Mouse (Mus musculus) embryonic fibroblast, embryonic 13.5 days (primary cell): Measurements from ENCODE around the gene Xrcc3. TPM values are rescaled to one million over a fixed set of nuclear protein-coding genes. Genes with fewer than 3 reads are reported as not detected.

Source experiments
- H3K27ac ChIP-seq: 2 replicates; pipeline ENCODE4 v1.5.1; 2012; ENCODE audit warnings: low read length, control low read depth, inconsistent platforms; ENCODE audit not compliant: insufficient read depth
- H3K4me1 ChIP-seq: 2 replicates; pipeline ENCODE4 v1.6.1; 2011; ENCODE audit warnings: low read length; ENCODE audit not compliant: control insufficient read depth, insufficient read depth
- H3K4me3 ChIP-seq: 2 replicates; pipeline ENCODE4 v1.5.1; 2011; ENCODE audit warnings: mild to moderate bottlenecking, control low read depth, low read length; ENCODE audit not compliant: insufficient read depth
- CTCF ChIP-seq: IDR thresholded peaks from 2 replicates; pipeline ENCODE4 v1.5.1; 2011; ENCODE audit warnings: mild to moderate bottlenecking, control low read depth, low read length, moderate library complexity, borderline replicate concordance; ENCODE audit not compliant: insufficient read depth
- POLR2A ChIP-seq: IDR thresholded peaks from 2 replicates; pipeline ENCODE4 v1.6.1; 2011; ENCODE audit warnings: low read depth, mild to moderate bottlenecking, control low read depth, low read length, moderate library complexity
- polyA plus RNA-seq: library from polyadenylated mRNA; stranded (reverse); fragments of >200 nt; gene quantifications from 2 replicates; pipeline ENCODE4 v1.2.4, GENCODE M21; 2011; ENCODE audit warnings: low read depth; ENCODE audit not compliant: missing spikeins, insufficient read length

The Xrcc3 gene
- polyA plus RNA-seq, 1 experiment: 2.7 TPM

DNA sequence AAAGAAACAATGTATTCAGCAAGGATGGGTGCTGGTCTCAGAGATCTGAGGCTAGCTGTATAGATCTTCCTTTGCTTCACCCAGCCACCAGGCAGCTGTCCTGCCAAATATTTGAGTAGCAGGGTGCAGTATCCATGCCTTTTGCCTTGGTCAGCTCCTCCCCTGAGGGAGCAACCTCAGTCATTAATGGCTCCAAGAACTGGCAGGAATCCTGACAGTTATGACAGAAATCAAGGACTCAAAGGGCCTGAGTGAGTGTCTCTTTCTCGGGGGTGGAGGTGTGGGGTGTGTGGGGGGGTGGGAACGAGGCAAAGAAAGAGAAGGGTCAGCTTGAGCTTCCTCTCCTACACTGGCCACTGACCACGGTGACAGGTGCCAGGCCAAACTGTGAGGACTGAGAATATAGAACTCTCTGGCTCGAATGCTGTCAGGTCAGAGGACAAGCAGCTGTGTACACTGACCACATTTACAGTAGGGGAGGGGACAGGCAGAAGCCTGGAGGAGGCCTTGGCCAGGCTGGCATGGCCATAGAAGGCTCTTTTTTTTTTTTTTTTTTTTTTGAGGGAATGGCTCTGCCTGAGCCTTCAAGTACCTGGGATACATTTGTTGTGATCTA, 57.5 kb downstream of the Xrcc3 start:
- H3K4me1 ChIP-seq: 0 out of 2 replicates have a peak, but pooled peaks cover 7% of the 10 kb centered on the region
- H3K4me3 ChIP-seq: no peak overlapping the region
- H3K27ac ChIP-seq: no peak overlapping the region
- TF ChIP-seq CTCF: no peak

DNA sequence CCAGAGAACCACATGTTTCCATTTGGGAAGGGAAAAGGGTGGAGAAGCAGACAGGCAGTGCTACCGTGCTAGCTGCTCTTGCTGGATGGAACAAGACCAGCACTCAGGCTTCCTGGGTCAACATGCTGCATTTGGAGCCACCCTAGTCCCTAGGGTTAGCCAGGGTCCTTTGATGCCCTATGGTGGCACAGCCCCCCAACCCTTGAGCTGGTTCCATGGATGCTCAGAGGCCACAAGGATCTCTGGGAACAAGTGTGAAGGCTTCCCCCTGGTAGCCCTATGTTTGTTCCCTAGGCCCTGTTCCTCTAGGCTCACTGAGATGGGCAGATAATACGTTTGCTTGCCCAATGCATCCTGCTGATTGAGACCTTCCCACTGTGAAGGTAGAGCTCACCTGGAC, 58.4 kb downstream of the Xrcc3 start:
- TF ChIP-seq CTCF (no peak), POLR2A (no peak)
- no peak overlapping the region for H3K4me3 ChIP-seq
- H3K4me1 ChIP-seq: 0 out of 2 replicates have a peak, but pooled peaks cover 4% of the 10 kb centered on the region
- H3K27ac ChIP-seq: no peak overlapping the region

DNA sequence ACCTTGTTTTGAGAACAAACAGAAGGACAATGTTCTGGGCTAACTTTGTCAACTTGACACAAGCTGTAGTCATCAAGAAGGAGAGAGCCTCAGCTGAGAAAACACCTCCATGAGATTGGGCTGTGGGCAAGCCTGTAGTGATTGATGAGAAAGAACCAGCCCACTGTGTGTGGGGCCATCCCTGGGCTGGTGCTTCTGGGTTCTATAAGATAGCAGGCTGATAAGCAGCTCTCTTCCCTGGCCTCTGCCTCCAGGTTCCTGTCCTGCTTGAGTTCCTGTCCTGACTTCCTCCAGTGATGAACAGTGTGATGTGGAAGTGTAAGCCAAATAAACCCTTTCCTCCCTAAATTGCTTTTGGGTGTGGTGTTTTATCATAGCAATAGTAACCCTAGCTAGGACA, 59.0 kb downstream of the Xrcc3 start:
- no peak overlapping the region for H3K4me3 ChIP-seq
- TF ChIP-seq POLR2A (no peak), CTCF (no peak)

DNA sequence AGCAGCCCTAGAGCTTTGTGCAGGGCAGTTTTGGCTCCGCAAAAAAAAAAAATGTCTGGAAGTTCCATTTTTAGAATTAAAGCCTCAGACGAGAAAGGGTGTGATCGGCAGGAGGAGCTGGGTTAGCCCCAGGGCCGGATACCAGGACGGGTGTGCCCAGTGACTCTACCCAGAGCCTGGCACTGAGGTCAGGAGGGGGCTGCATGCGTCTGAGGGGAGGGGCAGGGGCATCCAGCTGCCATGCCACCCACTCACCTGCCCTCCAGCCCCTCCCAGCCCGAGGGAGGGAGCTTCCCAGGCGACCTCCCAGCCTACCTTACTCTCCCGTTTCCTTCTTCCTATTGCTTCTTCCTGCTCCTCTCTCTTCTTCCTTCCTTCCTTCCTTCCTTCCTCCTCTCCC, 60.3 kb downstream of the Xrcc3 start:
- Histone ChIP-seq H3K4me1 (0 out of 2 replicates have a peak, but pooled peaks cover 4% of the 10 kb centered on the region), H3K27ac (no peak overlapping the region), H3K4me3 (no peak overlapping the region)
- TF ChIP-seq CTCF (no peak), POLR2A (no peak)

More for the DNA sequence above, 59.0 kb downstream of the Xrcc3 start:
- no peak overlapping the region for H3K27ac ChIP-seq
- 0 out of 2 replicates have a peak, but pooled peaks cover 4% of the 10 kb centered on the region for H3K4me1 ChIP-seq

Other genes with a start within 250 kb of the Xrcc3 start
- gene Mark3, start 239.3 kb downstream of the Xrcc3 start, polyA plus RNA-seq: 89.5 and 89.9 TPM in 2 replicates
- gene Ckb, start 141.5 kb downstream of the Xrcc3 start, polyA plus RNA-seq: 43.8 and 84.3 TPM in 2 replicates
- gene Trmt61a, start 135.8 kb downstream of the Xrcc3 start, polyA plus RNA-seq: 9.0 and 13.0 TPM in 2 replicates
- 29.3 and 35.9 TPM in 2 replicates for gene Bag5, start 100.6 kb downstream of the Xrcc3 start, polyA plus RNA-seq
- gene Apopt1, start 100.6 kb downstream of the Xrcc3 start, polyA plus RNA-seq: 29.9 and 38.2 TPM in 2 replicates
- 103 and 124 TPM in 2 replicates for gene Klc1, start 55.0 kb downstream of the Xrcc3 start, polyA plus RNA-seq
- 32.0 and 32.9 TPM in 2 replicates for gene Zfyve21, start 297 bp upstream of the Xrcc3 start, polyA plus RNA-seq
- gene Ppp1r13b, start 94.2 kb upstream of the Xrcc3 start, polyA plus RNA-seq: 8.8 and 9.4 TPM in 2 replicates
- 334 and 342 TPM in 2 replicates for gene Atp5mpl, start 153.1 kb upstream of the Xrcc3 start, polyA plus RNA-seq
- gene Tdrd9, start 157.7 kb upstream of the Xrcc3 start, polyA plus RNA-seq: not detected in 2 replicates
- not detected in 2 replicates for gene Rd3l, start 167.4 kb upstream of the Xrcc3 start, polyA plus RNA-seq